Mouse (Mus musculus): Measurements from ENCODE around the gene Ccdc57.
"Not testable (repeated sequence)": the region's sequence is repeated elsewhere in the genome, so short reads cannot be mapped to it uniquely, and the experiment has no call there.

The Ccdc57 gene

GRCm38 (mm10) chr11:120789355-120789754 is 143.3 kb downstream of the Ccdc57 start:
- DNase-seq (ENCODE audit: extremely low spot score, low read depth, low spot score) = no peak

DNA sequence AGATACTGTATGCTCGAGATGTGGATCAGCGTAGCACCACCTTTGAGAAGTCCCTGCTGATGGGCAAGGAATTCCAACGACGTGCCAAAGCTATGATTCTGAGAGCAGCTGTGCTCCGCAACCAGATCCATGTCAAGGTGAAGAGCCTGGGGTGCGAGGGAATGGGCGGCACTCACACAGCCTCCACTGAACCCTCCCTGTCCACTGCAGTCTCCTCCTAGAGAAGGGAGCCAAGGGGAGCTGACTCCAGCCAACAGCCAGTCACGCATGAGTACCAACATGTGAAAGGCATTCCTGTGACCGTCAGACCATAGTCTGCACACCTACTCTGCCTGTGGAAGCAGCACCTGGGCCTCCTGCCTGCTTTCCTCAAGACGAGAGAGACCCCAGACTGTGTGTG is 144.2 kb downstream of the Ccdc57 start:
- not testable (repeated sequence) for DNase-seq (ENCODE audit: extremely low spot score, low read depth, low spot score)

DNA sequence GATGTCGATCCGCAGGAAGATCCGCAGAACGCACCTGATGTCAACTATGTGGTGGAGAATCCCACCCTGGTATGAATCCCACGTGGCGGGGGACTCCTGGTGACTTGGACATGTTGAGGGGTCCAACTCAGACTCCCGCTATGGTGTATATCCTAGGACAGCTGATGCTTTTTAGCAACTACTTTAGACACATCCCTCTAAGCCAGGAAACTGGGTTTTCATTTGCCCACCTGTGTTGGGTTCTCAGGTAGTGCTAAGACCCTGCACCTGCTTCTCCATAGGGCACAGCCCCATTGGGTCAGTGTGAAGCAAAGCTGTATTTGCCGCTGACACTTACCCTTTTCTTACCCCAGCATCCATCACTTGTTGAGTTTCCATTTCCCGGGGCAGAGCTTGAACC is 147.5 kb downstream of the Ccdc57 start:
- no peak for DNase-seq (ENCODE audit: extremely low spot score, low read depth, low spot score)

- no peak for DNase-seq (ENCODE audit: extremely low spot score, low read depth, low spot score)
These were observed 148.4 kb downstream of the Ccdc57 start, which contains the start of the genes Rfng and Gps1 for GRCm38 (mm10) chr11:120784064-120784791. Rfng (minus strand) TSS chr11:120784207. Gps1 (plus strand) TSS chr11:120784272.

- DNase-seq (ENCODE audit: extremely low spot score, low read depth, low spot score) = no peak
These were observed 149.1 kb downstream of the Ccdc57 start for GRCm38 (mm10) chr11:120783426-120784063.

- DNase-seq (ENCODE audit: extremely low spot score, low read depth, low spot score) = not testable (repeated sequence)
These were observed 151.3 kb downstream of the Ccdc57 start for GRCm38 (mm10) chr11:120781361-120781760.

DNA sequence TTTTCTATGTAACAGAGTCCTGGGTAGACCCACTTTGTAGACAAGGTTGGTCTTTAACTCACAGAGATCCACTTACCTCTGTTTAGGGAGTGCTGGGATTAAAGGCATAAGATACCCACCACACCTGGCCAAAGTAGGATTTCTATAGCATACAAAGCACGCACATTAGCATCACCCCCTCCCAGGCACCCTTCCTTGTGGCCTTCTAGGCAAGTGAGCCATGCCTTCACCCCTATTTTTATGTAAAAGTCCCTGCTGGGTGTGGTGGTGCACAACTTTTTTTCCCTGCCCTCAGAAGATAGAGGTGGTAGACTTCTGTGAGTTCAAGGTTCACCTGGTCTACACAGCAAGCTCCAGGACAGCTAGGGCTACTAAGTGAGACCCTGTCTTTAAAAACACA is 152.8 kb downstream of the Ccdc57 start:
- no peak for DNase-seq (ENCODE audit: extremely low spot score, low read depth, low spot score)

- no peak for DNase-seq (ENCODE audit: extremely low spot score, low read depth, low spot score)
These were observed 155.5 kb downstream of the Ccdc57 start for GRCm38 (mm10) chr11:120777123-120777522.

Data from hindlimb bud, embryonic 11.5 days (tissue).